Mouse (Mus musculus): ENCODE measurements around the gene Rpl36a-ps1. TPM values are rescaled to one million over a fixed set of nuclear protein-coding genes. Genes with fewer than 3 reads are reported as not detected.

The Rpl36a-ps1 gene
- polyA plus RNA-seq, 1 experiment from 2014 or later = 2.7 TPM

GRCm38 (mm10) chr14:99018691-99019090 lies 24.6 kb upstream of the Rpl36a-ps1 start:
- H3K27me3 ChIP-seq = no peaks in the 10 kb centered on the region
- H3K9me3 ChIP-seq (replicated peaks) = no peaks in the 10 kb centered on the region
- no peak for ATAC-seq (replicated peaks; ENCODE audit: low FRiP score)
- no peak overlapping the region for H3K27ac ChIP-seq
- H3K4me3 ChIP-seq (replicated peaks) = no peak overlapping the region
- no peak overlapping the region for H3K9ac ChIP-seq
- H3K4me1 ChIP-seq = peaks cover 7% of the 10 kb centered on the region; the same call in 1 of the 2 replicates
- H3K36me3 ChIP-seq = no peaks in the 10 kb centered on the region
- 63% methylated on average over 7 of the region's 7 CpGs for WGBS
- H3K4me2 ChIP-seq = 0 out of 2 replicates have a peak overlapping the region, but pooled peaks have one; percentile 10

GRCm38 (mm10) chr14:99010920-99011313 lies 16.8 kb upstream of the Rpl36a-ps1 start:
- Histone ChIP-seq H3K9me3 (replicated peaks) (no peaks in the 10 kb centered on the region), H3K4me3 (replicated peaks) (no peak overlapping the region), H3K4me2 (no peak overlapping the region), H3K27me3 (no peaks in the 10 kb centered on the region), H3K36me3 (no peaks in the 10 kb centered on the region), H3K4me1 (peaks cover 6% of the 10 kb centered on the region; the same call in 1 of the 2 replicates), H3K9ac (no peak overlapping the region), H3K27ac (peak overlapping the region; percentile 78)
- WGBS = 28% methylated on average over 2 of the region's 2 CpGs
- ATAC-seq (replicated peaks; ENCODE audit: low FRiP score) = peak; percentile 73; the same call in 1 of the 2 replicates

GRCm38 (mm10) chr14:99010224-99010919 lies 16.3 kb upstream of the Rpl36a-ps1 start:
- Histone ChIP-seq H3K27me3 (no peaks in the 10 kb centered on the region), H3K4me1 (peaks cover 6% of the 10 kb centered on the region; the same call in 1 of the 2 replicates), H3K4me2 (no peak overlapping the region; the same call in 1 of the 2 replicates), H3K9me3 (replicated peaks) (no peaks in the 10 kb centered on the region), H3K4me3 (replicated peaks) (no peak overlapping the region), H3K27ac (peak overlapping the region; percentile 78), H3K9ac (no peak overlapping the region), H3K36me3 (no peaks in the 10 kb centered on the region)
- ATAC-seq (replicated peaks; ENCODE audit: low FRiP score) = peak; percentile 50; the same call in 1 of the 2 replicates
- WGBS = 47% methylated on average over 8 of the region's 8 CpGs

- Histone ChIP-seq H3K4me1 (0 out of 2 replicates have a peak, but pooled peaks cover 7% of the 10 kb centered on the region), H3K27me3 (no peaks in the 10 kb centered on the region), H3K36me3 (no peaks in the 10 kb centered on the region), H3K27ac (no peak overlapping the region), H3K4me3 (replicated peaks) (no peak overlapping the region), H3K4me2 (no peak overlapping the region), H3K9me3 (replicated peaks) (no peaks in the 10 kb centered on the region; the same call in 1 of the 2 replicates), H3K9ac (no peak overlapping the region)
- no peak for ATAC-seq (replicated peaks; ENCODE audit: low FRiP score)
- 90% methylated on average over 2 of the region's 2 CpGs for WGBS
Measured at GRCm38 (mm10) chr14:98992482-98992881, 1.6 kb downstream of the Rpl36a-ps1 start.

GRCm38 (mm10) chr14:98990636-98991035 lies 3.5 kb downstream of the Rpl36a-ps1 start:
- no peaks in the 10 kb centered on the region for H3K36me3 ChIP-seq
- 0 out of 2 replicates have a peak overlapping the region, but pooled peaks have one; percentile 62 for H3K27ac ChIP-seq
- no peak for ATAC-seq (replicated peaks; ENCODE audit: low FRiP score)
- H3K9me3 ChIP-seq (replicated peaks) = no peaks in the 10 kb centered on the region; the same call in 1 of the 2 replicates
- 45% methylated on average over 3 of the region's 3 CpGs for WGBS
- H3K4me1 ChIP-seq = 0 out of 2 replicates have a peak, but pooled peaks cover 7% of the 10 kb centered on the region
- no peaks in the 10 kb centered on the region for H3K27me3 ChIP-seq
- no peak overlapping the region for H3K9ac ChIP-seq
- H3K4me2 ChIP-seq = no peak overlapping the region
- H3K4me3 ChIP-seq (replicated peaks) = no peak overlapping the region

GRCm38 (mm10) chr14:98989818-98990217 lies 4.3 kb downstream of the Rpl36a-ps1 start:
- Histone ChIP-seq H3K4me3 (replicated peaks) (no peak overlapping the region), H3K4me1 (0 out of 2 replicates have a peak, but pooled peaks cover 7% of the 10 kb centered on the region), H3K9ac (no peak overlapping the region), H3K27ac (peak overlapping the region; percentile 37), H3K4me2 (no peak overlapping the region), H3K27me3 (no peaks in the 10 kb centered on the region), H3K36me3 (no peaks in the 10 kb centered on the region), H3K9me3 (replicated peaks) (no peaks in the 10 kb centered on the region; the same call in 1 of the 2 replicates)
- WGBS = 9% methylated on average over 3 of the region's 3 CpGs
- no peak; the same call in 1 of the 2 replicates for ATAC-seq (replicated peaks; ENCODE audit: low FRiP score)

GRCm38 (mm10) chr14:98971921-98972320 lies 22.2 kb downstream of the Rpl36a-ps1 start:
- ATAC-seq (replicated peaks; ENCODE audit: low FRiP score) = peak; percentile 81
- no peaks in the 10 kb centered on the region for H3K36me3 ChIP-seq
- H3K4me3 ChIP-seq (replicated peaks) = no peak overlapping the region
- H3K4me2 ChIP-seq = no peak overlapping the region
- H3K27me3 ChIP-seq = no peaks in the 10 kb centered on the region
- peak overlapping the region; percentile 37; the same call in 1 of the 2 replicates for H3K27ac ChIP-seq
- H3K9me3 ChIP-seq (replicated peaks) = no peaks in the 10 kb centered on the region
- no peak overlapping the region for H3K9ac ChIP-seq
- H3K4me1 ChIP-seq = peaks cover 9% of the 10 kb centered on the region
- WGBS = 17% methylated on average over 4 of the region's 4 CpGs

- ATAC-seq (replicated peaks; ENCODE audit: low FRiP score) = peak; percentile 52; the same call in 1 of the 2 replicates
- WGBS = 58% methylated on average over 17 of the region's 17 CpGs
- H3K27ac ChIP-seq = no peak overlapping the region
- no peaks in the 10 kb centered on the region for H3K9me3 ChIP-seq (replicated peaks)
- no peaks in the 10 kb centered on the region for H3K36me3 ChIP-seq
- H3K4me3 ChIP-seq (replicated peaks) = no peak overlapping the region
- H3K4me1 ChIP-seq = no peaks in the 10 kb centered on the region; the same call in 1 of the 2 replicates
- no peaks in the 10 kb centered on the region for H3K27me3 ChIP-seq
- H3K9ac ChIP-seq = no peak overlapping the region
- H3K4me2 ChIP-seq = 0 out of 2 replicates have a peak overlapping the region, but pooled peaks have one; percentile 2
Measured at GRCm38 (mm10) chr14:98958978-98959658, 35.0 kb downstream of the Rpl36a-ps1 start.

- WGBS = 90% methylated on average over 9 of the region's 9 CpGs
- no peak for ATAC-seq (replicated peaks; ENCODE audit: low FRiP score)
Measured at GRCm38 (mm10) chr14:98956788-98957187, 37.3 kb downstream of the Rpl36a-ps1 start.

GRCm38 (mm10) chr14:98952441-98952840 lies 41.7 kb downstream of the Rpl36a-ps1 start:
- no peaks in the 10 kb centered on the region for H3K4me1 ChIP-seq
- H3K4me2 ChIP-seq = no peak overlapping the region
- H3K9ac ChIP-seq = no peak overlapping the region
- no peaks in the 10 kb centered on the region for H3K27me3 ChIP-seq
- ATAC-seq (replicated peaks; ENCODE audit: low FRiP score) = no peak
- H3K4me3 ChIP-seq (replicated peaks) = no peak overlapping the region
- no peak overlapping the region for H3K27ac ChIP-seq
- 81% methylated on average over 7 of the region's 7 CpGs for WGBS
- H3K36me3 ChIP-seq = no peaks in the 10 kb centered on the region
- H3K9me3 ChIP-seq (replicated peaks) = no peaks in the 10 kb centered on the region

More at GRCm38 (mm10) chr14:98956788-98957187, 37.3 kb downstream of the Rpl36a-ps1 start:
- H3K27ac ChIP-seq = no peak overlapping the region
- H3K9ac ChIP-seq = no peak overlapping the region
- no peaks in the 10 kb centered on the region for H3K36me3 ChIP-seq
- no peaks in the 10 kb centered on the region for H3K9me3 ChIP-seq (replicated peaks)
- no peak overlapping the region for H3K4me3 ChIP-seq (replicated peaks)
- no peaks in the 10 kb centered on the region for H3K27me3 ChIP-seq
- no peaks in the 10 kb centered on the region; the same call in 1 of the 2 replicates for H3K4me1 ChIP-seq
- H3K4me2 ChIP-seq = no peak overlapping the region

GRCm38 (mm10) chr14:98951626-98952290 lies 42.4 kb downstream of the Rpl36a-ps1 start:
- H3K4me1 ChIP-seq = no peaks in the 10 kb centered on the region
- H3K36me3 ChIP-seq = no peaks in the 10 kb centered on the region
- H3K9ac ChIP-seq = no peak overlapping the region
- ATAC-seq (replicated peaks; ENCODE audit: low FRiP score) = no peak
- no peak overlapping the region for H3K4me3 ChIP-seq (replicated peaks)
- H3K4me2 ChIP-seq = no peak overlapping the region
- H3K9me3 ChIP-seq (replicated peaks) = no peaks in the 10 kb centered on the region
- 87% methylated on average over 4 of the region's 4 CpGs for WGBS
- H3K27me3 ChIP-seq = no peaks in the 10 kb centered on the region
- H3K27ac ChIP-seq = no peak overlapping the region
